Mouse (Mus musculus): Measurements from ENCODE around the gene Tut7. TPM values are rescaled to one million over a fixed set of nuclear protein-coding genes. Genes with fewer than 3 reads are reported as not detected.

The Tut7 gene
- polyA plus RNA-seq, 1 experiment from 2014 or later = 57.3 TPM

- peak; percentile 65 for ATAC-seq (ENCODE audit: low read depth)
- Histone ChIP-seq H3K4me3 (ENCODE audit: low read depth, low read length) (peak overlapping the region; percentile 16; the same call in 1 of the 2 replicates), H3K27me3 (ENCODE audit: control insufficient read depth, insufficient read depth, low read depth, low read length) (no peaks in the 10 kb centered on the region), H3K4me2 (ENCODE audit: low read depth, low read length) (peak overlapping the region; percentile 34), H3K36me3 (ENCODE audit: control insufficient read depth, insufficient read depth) (no peaks in the 10 kb centered on the region), H3K27ac (ENCODE audit: low read length) (peak overlapping the region; percentile 68), H3K4me1 (ENCODE audit: control insufficient read depth, low read depth, low read length) (peaks cover 31% of the 10 kb centered on the region), H3K9ac (ENCODE audit: low read depth, low read length) (peak overlapping the region; percentile 11), H3K9me3 (replicated peaks; ENCODE audit: control insufficient read depth, low read length) (no peaks in the 10 kb centered on the region)
- WGBS (ENCODE audit: insufficient replicate concordance) = 18% methylated on average over 14 of the region's 14 CpGs
These were observed 13.3 kb upstream of the Tut7 start for GRCm38 (mm10) chr13:59836101-59836798.

- Histone ChIP-seq H3K9me3 (replicated peaks; ENCODE audit: control insufficient read depth, low read length) (no peaks in the 10 kb centered on the region), H3K36me3 (ENCODE audit: control insufficient read depth, insufficient read depth) (no peaks in the 10 kb centered on the region), H3K4me1 (ENCODE audit: control insufficient read depth, low read depth, low read length) (peaks cover 25% of the 10 kb centered on the region), H3K4me2 (ENCODE audit: low read depth, low read length) (no peak overlapping the region), H3K4me3 (ENCODE audit: low read depth, low read length) (no peak overlapping the region), H3K27ac (ENCODE audit: low read length) (peak overlapping the region; percentile 3; the same call in 1 of the 2 replicates), H3K9ac (ENCODE audit: low read depth, low read length) (no peak overlapping the region), H3K27me3 (ENCODE audit: control insufficient read depth, insufficient read depth, low read depth, low read length) (no peaks in the 10 kb centered on the region)
- 0 out of 2 replicates have a peak, but pooled peaks have one; percentile 4 for ATAC-seq (ENCODE audit: low read depth)
- 46% methylated on average over 4 of the region's 4 CpGs for WGBS (ENCODE audit: insufficient replicate concordance)
These were observed 12.0 kb upstream of the Tut7 start for GRCm38 (mm10) chr13:59834786-59835452.

- H3K9me3 ChIP-seq (replicated peaks; ENCODE audit: control insufficient read depth, low read length) = no peaks in the 10 kb centered on the region
- H3K9ac ChIP-seq (ENCODE audit: low read depth, low read length) = no peak overlapping the region
- H3K4me1 ChIP-seq (ENCODE audit: control insufficient read depth, low read depth, low read length) = peaks cover 25% of the 10 kb centered on the region
- H3K36me3 ChIP-seq (ENCODE audit: control insufficient read depth, insufficient read depth) = no peaks in the 10 kb centered on the region
- no peak for ATAC-seq (ENCODE audit: low read depth)
- no peak overlapping the region for H3K4me2 ChIP-seq (ENCODE audit: low read depth, low read length)
- no peaks in the 10 kb centered on the region for H3K27me3 ChIP-seq (ENCODE audit: control insufficient read depth, insufficient read depth, low read depth, low read length)
- WGBS (ENCODE audit: insufficient replicate concordance) = 71% methylated on average over 7 of the region's 7 CpGs
- H3K4me3 ChIP-seq (ENCODE audit: low read depth, low read length) = no peak overlapping the region
- H3K27ac ChIP-seq (ENCODE audit: low read length) = peak overlapping the region; percentile 42
These were observed 9.9 kb upstream of the Tut7 start for GRCm38 (mm10) chr13:59832871-59833270.

GRCm38 (mm10) chr13:59832454-59832853 lies 9.5 kb upstream of the Tut7 start:
- Histone ChIP-seq H3K27me3 (ENCODE audit: control insufficient read depth, insufficient read depth, low read depth, low read length) (no peaks in the 10 kb centered on the region), H3K4me1 (ENCODE audit: control insufficient read depth, low read depth, low read length) (peaks cover 25% of the 10 kb centered on the region), H3K27ac (ENCODE audit: low read length) (peak overlapping the region; percentile 42), H3K36me3 (ENCODE audit: control insufficient read depth, insufficient read depth) (no peaks in the 10 kb centered on the region), H3K9me3 (replicated peaks; ENCODE audit: control insufficient read depth, low read length) (no peaks in the 10 kb centered on the region), H3K9ac (ENCODE audit: low read depth, low read length) (no peak overlapping the region), H3K4me2 (ENCODE audit: low read depth, low read length) (no peak overlapping the region; the same call in 1 of the 2 replicates), H3K4me3 (ENCODE audit: low read depth, low read length) (no peak overlapping the region)
- 41% methylated on average over 7 of the region's 7 CpGs for WGBS (ENCODE audit: insufficient replicate concordance)
- peak; percentile 62 for ATAC-seq (ENCODE audit: low read depth)

- H3K4me2 ChIP-seq (ENCODE audit: low read depth, low read length) = no peak overlapping the region
- H3K9ac ChIP-seq (ENCODE audit: low read depth, low read length) = no peak overlapping the region
- H3K27me3 ChIP-seq (ENCODE audit: control insufficient read depth, insufficient read depth, low read depth, low read length) = no peaks in the 10 kb centered on the region
- no peak for ATAC-seq (ENCODE audit: low read depth)
- peaks cover 10% of the 10 kb centered on the region; the same call in 1 of the 2 replicates for H3K4me1 ChIP-seq (ENCODE audit: control insufficient read depth, low read depth, low read length)
- H3K9me3 ChIP-seq (replicated peaks; ENCODE audit: control insufficient read depth, low read length) = no peaks in the 10 kb centered on the region
- H3K4me3 ChIP-seq (ENCODE audit: low read depth, low read length) = no peak overlapping the region
- no peak overlapping the region for H3K27ac ChIP-seq (ENCODE audit: low read length)
- peaks cover 5% of the 10 kb centered on the region; the same call in 1 of the 2 replicates for H3K36me3 ChIP-seq (ENCODE audit: control insufficient read depth, insufficient read depth)
These were observed 3.0 kb upstream of the Tut7 start for GRCm38 (mm10) chr13:59825966-59826365.

GRCm38 (mm10) chr13:59820836-59821235 lies 2.1 kb downstream of the Tut7 start:
- Histone ChIP-seq H3K4me3 (ENCODE audit: low read depth, low read length) (peak overlapping the region; percentile 87), H3K9ac (ENCODE audit: low read depth, low read length) (peak overlapping the region; percentile 72), H3K27ac (ENCODE audit: low read length) (peak overlapping the region; percentile 65), H3K4me2 (ENCODE audit: low read depth, low read length) (peak overlapping the region; percentile 59), H3K4me1 (ENCODE audit: control insufficient read depth, low read depth, low read length) (peaks cover 43% of the 10 kb centered on the region), H3K27me3 (ENCODE audit: control insufficient read depth, insufficient read depth, low read depth, low read length) (no peaks in the 10 kb centered on the region), H3K36me3 (ENCODE audit: control insufficient read depth, insufficient read depth) (peaks cover 34% of the 10 kb centered on the region), H3K9me3 (replicated peaks; ENCODE audit: control insufficient read depth, low read length) (no peaks in the 10 kb centered on the region)
- WGBS (ENCODE audit: insufficient replicate concordance) = 16% methylated on average over 3 of the region's 3 CpGs
- ATAC-seq (ENCODE audit: low read depth) = no peak

GRCm38 (mm10) chr13:59820114-59820513 lies 2.8 kb downstream of the Tut7 start:
- Histone ChIP-seq H3K4me2 (ENCODE audit: low read depth, low read length) (peak overlapping the region; percentile 59), H3K27ac (ENCODE audit: low read length) (peak overlapping the region; percentile 65), H3K36me3 (ENCODE audit: control insufficient read depth, insufficient read depth) (peaks cover 41% of the 10 kb centered on the region), H3K9ac (ENCODE audit: low read depth, low read length) (peak overlapping the region; percentile 72), H3K27me3 (ENCODE audit: control insufficient read depth, insufficient read depth, low read depth, low read length) (no peaks in the 10 kb centered on the region), H3K9me3 (replicated peaks; ENCODE audit: control insufficient read depth, low read length) (no peaks in the 10 kb centered on the region), H3K4me3 (ENCODE audit: low read depth, low read length) (peak overlapping the region; percentile 87), H3K4me1 (ENCODE audit: control insufficient read depth, low read depth, low read length) (peaks cover 50% of the 10 kb centered on the region)
- ATAC-seq (ENCODE audit: low read depth) = no peak
- WGBS (ENCODE audit: insufficient replicate concordance) = 43% methylated on average over 4 of the region's 4 CpGs

- peak overlapping the region; percentile 50; the same call in 1 of the 2 replicates for H3K27ac ChIP-seq (ENCODE audit: low read length)
- peaks cover 60% of the 10 kb centered on the region for H3K36me3 ChIP-seq (ENCODE audit: control insufficient read depth, insufficient read depth)
- H3K4me1 ChIP-seq (ENCODE audit: control insufficient read depth, low read depth, low read length) = peaks cover 60% of the 10 kb centered on the region
These were observed 5.6 kb downstream of the Tut7 start for GRCm38 (mm10) chr13:59817352-59817751.

GRCm38 (mm10) chr13:59814109-59814591 lies 8.8 kb downstream of the Tut7 start:
- H3K9ac ChIP-seq (ENCODE audit: low read depth, low read length) = peak overlapping the region; percentile 71
- peak overlapping the region; percentile 99 for H3K27ac ChIP-seq (ENCODE audit: low read length)
- no peaks in the 10 kb centered on the region for H3K9me3 ChIP-seq (replicated peaks; ENCODE audit: control insufficient read depth, low read length)
- H3K36me3 ChIP-seq (ENCODE audit: control insufficient read depth, insufficient read depth) = peaks cover 83% of the 10 kb centered on the region
- WGBS (ENCODE audit: insufficient replicate concordance) = 21% methylated on average over 6 of the region's 6 CpGs
- ATAC-seq (ENCODE audit: low read depth) = peak; percentile 100
- H3K4me3 ChIP-seq (ENCODE audit: low read depth, low read length) = peak overlapping the region; percentile 40
- H3K27me3 ChIP-seq (ENCODE audit: control insufficient read depth, insufficient read depth, low read depth, low read length) = no peaks in the 10 kb centered on the region
- peak overlapping the region; percentile 60 for H3K4me2 ChIP-seq (ENCODE audit: low read depth, low read length)
- H3K4me1 ChIP-seq (ENCODE audit: control insufficient read depth, low read depth, low read length) = peaks cover 58% of the 10 kb centered on the region

More at GRCm38 (mm10) chr13:59817352-59817751, 5.6 kb downstream of the Tut7 start:
- Histone ChIP-seq H3K27me3 (ENCODE audit: control insufficient read depth, insufficient read depth, low read depth, low read length) (no peaks in the 10 kb centered on the region), H3K9ac (ENCODE audit: low read depth, low read length) (0 out of 2 replicates have a peak overlapping the region, but pooled peaks have one; percentile 27), H3K4me2 (ENCODE audit: low read depth, low read length) (peak overlapping the region; percentile 59), H3K4me3 (ENCODE audit: low read depth, low read length) (peak overlapping the region; percentile 87), H3K9me3 (replicated peaks; ENCODE audit: control insufficient read depth, low read length) (no peaks in the 10 kb centered on the region)
- no peak for ATAC-seq (ENCODE audit: low read depth)
- WGBS (ENCODE audit: insufficient replicate concordance) = 49% methylated on average over 4 of the region's 4 CpGs
